In the genomic region with DNA sequence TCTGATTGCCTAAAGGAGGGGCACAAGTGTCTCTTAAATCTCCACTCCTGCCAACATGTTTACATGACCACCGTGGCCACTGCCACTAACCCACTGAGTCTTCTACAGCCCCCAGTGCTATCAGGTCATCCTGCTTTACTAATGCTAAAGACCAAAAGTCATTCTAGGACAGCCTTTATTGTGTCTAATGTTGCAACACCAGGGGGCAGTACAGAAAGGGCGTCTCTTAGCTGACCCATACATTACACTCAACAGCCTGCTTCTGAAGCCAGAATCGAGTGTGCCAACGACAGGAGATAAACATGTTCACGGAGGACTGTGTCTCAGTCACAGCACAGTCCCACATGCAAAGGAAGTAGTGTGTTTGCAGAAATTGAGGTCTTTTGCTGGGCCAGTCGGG, we compare ENCODE assay signal across 21 mouse cellular contexts. TPM values are rescaled to one million over a fixed set of nuclear protein-coding genes. Genes with fewer than 3 reads are reported as not detected.
DNase-seq lines count a peak whose midpoint lies in the region; ATAC-seq and TF ChIP-seq lines count a peak whose summit lies in the region.
"Had no signal": no experiment of that assay in that cellular context is flagged by ENCODE, and none has a peak within 500 bp of the region (broad histone marks: within the 10 kb centered on the region; RNA-seq: fewer than 3 reads in every experiment).

No protein-coding gene starts in this region.

- H3K79me2 ChIP-seq in heart, adult 2 months (replicated peaks; ENCODE audit: control insufficient read depth, insufficient read depth, low read length) = no peaks in the 10 kb centered on the region

- no peak for TF ChIP-seq EP300 in heart, adult 2 months (IDR thresholded peaks at IDR 0.05; ENCODE audit: insufficient read depth, low read depth, low read length)
- no peak for TF ChIP-seq EP300 in lung, postnatal 0 days (IDR thresholded peaks at IDR 0.05)

- intact Hi-C loops in heart, adult 2 months (cut with DNase I) = no loop called here

- H3K27ac ChIP-seq in heart, adult 2 months = no peak overlapping the region
- no peak overlapping the region for H3K27ac ChIP-seq in lung, postnatal 0 days (ENCODE audit: low read length)
- H3K27ac ChIP-seq: embryonic facial prominence, embryonic 10.5 days; forebrain, embryonic 13.5 days; heart, embryonic 10.5 days; hindbrain, embryonic 14.5 days; liver, embryonic 15.5 days; neural tube, embryonic 12.5 days had no signal

- ATAC-seq in lung, postnatal 0 days = no peak
- ATAC-seq in G1E (ENCODE audit: extremely low read depth, insufficient number of reproducible peaks, low FRiP score, poor library complexity, severe bottlenecking) = no peak
- ATAC-seq: forebrain, embryonic 13.5 days; intestine, embryonic 16.5 days had no signal

- no peaks in the 10 kb centered on the region for H3K27me3 ChIP-seq in heart, adult 2 months (ENCODE audit: control insufficient read depth, insufficient read depth, low read length)
- no peaks in the 10 kb centered on the region for H3K27me3 ChIP-seq in lung, postnatal 0 days (replicated peaks; ENCODE audit: insufficient read depth, low read length)
- peaks cover 13% of the 10 kb centered on the region; the same call in 1 of the 2 replicates for H3K27me3 ChIP-seq in G1E (ENCODE audit: insufficient read depth, low read length)
- H3K27me3 ChIP-seq: forebrain, embryonic 13.5 days; liver, embryonic 15.5 days had no signal

- WGBS in heart, adult 2 months = 71% methylated on average over 6 of the region's 6 CpGs
- WGBS in lung, postnatal 0 days = 56% methylated on average over 6 of the region's 6 CpGs

- no peaks in the 10 kb centered on the region for H3K9me3 ChIP-seq in lung, postnatal 0 days (ENCODE audit: low read length)
- H3K9me3 ChIP-seq in G1E (replicated peaks) = no peaks in the 10 kb centered on the region
- H3K9me3 ChIP-seq: embryonic facial prominence, embryonic 10.5 days; forebrain, embryonic 13.5 days; heart, embryonic 10.5 days; liver, embryonic 15.5 days; neural tube, embryonic 12.5 days had no signal

- DNase-seq in heart, adult 2 months = no peak
- DNase-seq in heart, postnatal 4 days = no peak
- no peak for DNase-seq in lung, postnatal 0 days (ENCODE audit: low spot score)
- DNase-seq in lung, postnatal 25 days (ENCODE audit: low spot score) = no peak
- no peak for DNase-seq in G1E (ENCODE audit: low spot score)
- DNase-seq in testis, postnatal 14 days (ENCODE audit: low spot score) = no peak
- DNase-seq in cerebellum, postnatal 14 days = no peak
- DNase-seq: B cell, adult 2 months; cerebellum, adult 8-10 months; gastrocnemius, postnatal 36 days; lung, postnatal 36 days; right cerebral cortex, postnatal 4 days; thymus, postnatal 25 days had no signal

- H3K9ac ChIP-seq in heart, adult 2 months (ENCODE audit: low read depth, low read length) = no peak overlapping the region
- H3K9ac ChIP-seq in lung, postnatal 0 days (replicated peaks; ENCODE audit: low read depth) = no peak overlapping the region
- H3K9ac ChIP-seq: forebrain, embryonic 13.5 days; hindbrain, embryonic 14.5 days; liver, embryonic 15.5 days; neural tube, embryonic 12.5 days had no signal

- no peaks in the 10 kb centered on the region for H3K4me1 ChIP-seq in heart, adult 2 months (ENCODE audit: control insufficient read depth, insufficient read depth, low read length)
- no peaks in the 10 kb centered on the region for H3K4me1 ChIP-seq in lung, postnatal 0 days (ENCODE audit: insufficient read depth, low read depth, low read length)
- H3K4me1 ChIP-seq in G1E (ENCODE audit: insufficient read depth, low read depth, low read length) = no peaks in the 10 kb centered on the region; the same call in 1 of the 2 replicates
- H3K4me1 ChIP-seq: heart, embryonic 10.5 days; liver, embryonic 15.5 days had no signal

- H3K36me3 ChIP-seq in heart, adult 2 months (ENCODE audit: control insufficient read depth, insufficient read depth, low read length) = no peaks in the 10 kb centered on the region
- H3K36me3 ChIP-seq in lung, postnatal 0 days (ENCODE audit: insufficient read depth, low read length) = no peaks in the 10 kb centered on the region
- H3K36me3 ChIP-seq in G1E (replicated peaks) = no peaks in the 10 kb centered on the region
- H3K36me3 ChIP-seq: embryonic facial prominence, embryonic 10.5 days; heart, embryonic 10.5 days; liver, embryonic 15.5 days; neural tube, embryonic 12.5 days had no signal

- H3K4me2 ChIP-seq in lung, postnatal 0 days (replicated peaks; ENCODE audit: low read depth, low read length) = no peak overlapping the region
- H3K4me2 ChIP-seq: forebrain, embryonic 13.5 days; hindbrain, embryonic 14.5 days; liver, embryonic 15.5 days; neural tube, embryonic 12.5 days had no signal

- 0 out of 2 replicates have a peak, but pooled peaks have one; percentile 2 for TF ChIP-seq CTCF in heart, adult 2 months (IDR thresholded peaks at IDR 0.05)
- TF ChIP-seq CTCF in lung, postnatal 0 days (IDR thresholded peaks at IDR 0.05) = peak; percentile 36; the same call in 1 of the 2 replicates
- TF ChIP-seq CTCF in G1E (IDR thresholded peaks at IDR 0.05; ENCODE audit: low read depth, low read length) = 0 out of 2 replicates have a peak, but pooled peaks have one; percentile 9

- H3K4me3 ChIP-seq in heart, adult 2 months = no peak overlapping the region
- H3K4me3 ChIP-seq in lung, postnatal 0 days (ENCODE audit: low read depth, low read length) = no peak overlapping the region
- H3K4me3 ChIP-seq in G1E (ENCODE audit: low read depth, low read length) = no peak overlapping the region
- H3K4me3 ChIP-seq: embryonic facial prominence, embryonic 10.5 days; forebrain, embryonic 13.5 days; heart, embryonic 10.5 days; liver, embryonic 15.5 days; neural tube, embryonic 12.5 days had no signal

- no peak for TF ChIP-seq POLR2A in heart, adult 2 months (IDR thresholded peaks at IDR 0.05; ENCODE audit: insufficient read depth, low read depth, low read length)

RNA-seq across cellular contexts. Expression of gene Tshr, which starts 30.7 kb away (rescaled TPM):
- under 1 TPM; 0.16 to 0.41 TPM for total RNA-seq in heart, adult 2 months (2021)
- 0.45 and 0.56 TPM in 2 replicates for polyA plus RNA-seq in heart, adult 2 months (2012; rRNA removed)
- total RNA-seq in heart, postnatal 4 days (2021) = under 1 TPM; 0.05 to 0.07 TPM
- polyA plus RNA-seq in lung, postnatal 0 days (2015; fragmentation: Nextera tagmentation; extraction: Ambion mirVana) = 0.12 and 0.17 TPM in 2 replicates
- total RNA-seq in G1E (2014; fragmentation: Nextera tagmentation) (not detected in 2 replicates), G1E (2017) (0.35 and 0.49 TPM in 2 replicates)
- not detected in 2 replicates for polyA plus RNA-seq in G1E (2012)
- total RNA-seq: common myeloid progenitor, adult 5-6 weeks had no signal

RNA-seq across cellular contexts. Expression of gene Cep128, which starts 30.9 kb away (rescaled TPM):
- total RNA-seq in heart, adult 2 months (2021) = 10 to 100 TPM; 10.0 to 11.0 TPM
- 8.7 and 17.2 TPM in 2 replicates for polyA plus RNA-seq in heart, adult 2 months (2012; rRNA removed)
- total RNA-seq in heart, postnatal 4 days (2021) = 10 to 100 TPM; 17.1 to 19.1 TPM
- 2.4 TPM in 2 replicates for polyA plus RNA-seq in lung, postnatal 0 days (2015; fragmentation: Nextera tagmentation; extraction: Ambion mirVana)
- total RNA-seq in G1E (2014; fragmentation: Nextera tagmentation) = 99.2 and 109 TPM in 2 replicates
- total RNA-seq in G1E (2017) = 46.4 and 47.7 TPM in 2 replicates
- 8.5 and 8.9 TPM in 2 replicates for polyA plus RNA-seq in G1E (2012)
